Mouse (Mus musculus) myocyte (in vitro differentiated cells): Measurements from ENCODE around the gene Krtap9-5. TPM values are rescaled to one million over a fixed set of nuclear protein-coding genes. Genes with fewer than 3 reads are reported as not detected.

Source experiments
- H3K27me3 ChIP-seq: one replicate; pipeline ENCODE4 v1.6.1; 2011; ENCODE audit not compliant: control insufficient read depth, insufficient read depth, insufficient read length
- H3K36me3 ChIP-seq: one replicate; pipeline ENCODE4 v1.6.1; 2011; ENCODE audit not compliant: control insufficient read depth, insufficient read depth
- H3K4me2 ChIP-seq: one replicate; pipeline ENCODE4 v1.6.1; 2011; ENCODE audit warnings: low read depth, control low read depth
- H3K4me3 ChIP-seq: one replicate; pipeline ENCODE4 v1.5.1; 2011; ENCODE audit warnings: mild to moderate bottlenecking, control low read depth, moderate library complexity
- H3K79me2 ChIP-seq: one replicate; pipeline ENCODE4 v1.6.1; 2011; ENCODE audit not compliant: control insufficient read depth, insufficient read depth
- H3ac ChIP-seq: one replicate; pipeline ENCODE4 v1.6.1; 2011; ENCODE audit not compliant: control insufficient read depth, insufficient read length
- CEBPB ChIP-seq: IDR thresholded peaks from 2 replicates; pipeline ENCODE4 v1.6.1; 2011; ENCODE audit warnings: mild to moderate bottlenecking, moderate library complexity; ENCODE audit not compliant: poor library complexity, insufficient read depth, severe bottlenecking
- E2F4 ChIP-seq: IDR thresholded peaks from one replicate; pipeline ENCODE4 v1.6.1; 2011; ENCODE audit warnings: mild to moderate bottlenecking, control low read depth, moderate library complexity; ENCODE audit not compliant: insufficient read depth
- MAX ChIP-seq: IDR thresholded peaks from one replicate; pipeline ENCODE4 v1.6.1; 2011; ENCODE audit warnings: low read depth, mild to moderate bottlenecking, control low read depth
- MYOD1 ChIP-seq, 3 experiments: IDR thresholded peaks; one replicate each; pipeline ENCODE4 v1.6.1; 2011; ENCODE audit warnings: control low read depth in 2 of 3, low read depth in 2 of 3, mild to moderate bottlenecking in 2 of 3, moderate library complexity in 1 of 3; ENCODE audit not compliant: insufficient read length in 2 of 3, control insufficient read depth in 1 of 3
- MYOG ChIP-seq, 3 experiments: IDR thresholded peaks; one replicate each; pipeline ENCODE4 v1.6.1; 2011; ENCODE audit warnings: control low read depth in 2 of 3, low read depth in 2 of 3, mild to moderate bottlenecking in 2 of 3; ENCODE audit not compliant: insufficient read length in 2 of 3, control insufficient read depth in 1 of 3, insufficient read depth in 1 of 3
- POLR2A ChIP-seq: IDR thresholded peaks from one replicate; pipeline ENCODE4 v1.6.1; 2011; ENCODE audit warnings: low read depth, mild to moderate bottlenecking, control low read depth, moderate library complexity; ENCODE audit not compliant: insufficient read length
- POLR2AphosphoS2 ChIP-seq: IDR thresholded peaks from one replicate; pipeline ENCODE4 v1.6.1; 2011; ENCODE audit warnings: low read depth, control low read depth; ENCODE audit not compliant: insufficient read length
- REST ChIP-seq: IDR thresholded peaks from one replicate; pipeline ENCODE4 v1.6.1; 2011; ENCODE audit warnings: mild to moderate bottlenecking, control low read depth, moderate library complexity; ENCODE audit not compliant: insufficient read depth, insufficient read length
- SRF ChIP-seq: IDR thresholded peaks from one replicate; pipeline ENCODE4 v1.6.1; 2011; ENCODE audit warnings: low read depth; ENCODE audit not compliant: control insufficient read depth, insufficient read length
- TCF12 ChIP-seq: IDR thresholded peaks from one replicate; pipeline ENCODE4 v1.6.1; 2011; ENCODE audit warnings: mild to moderate bottlenecking, control low read depth; ENCODE audit not compliant: poor library complexity, insufficient read depth, severe bottlenecking
- TCF3 ChIP-seq: IDR thresholded peaks from one replicate; pipeline ENCODE4 v1.6.1; 2011; ENCODE audit warnings: low read depth, control low read depth; ENCODE audit not compliant: insufficient read length
- USF1 ChIP-seq: IDR thresholded peaks from one replicate; pipeline ENCODE4 v1.6.1; 2011; ENCODE audit warnings: low read depth, mild to moderate bottlenecking, control low read depth, moderate library complexity
- polyA plus RNA-seq: library from polyadenylated mRNA; unstranded; fragments of >200 nt; fragmentation: generic; extraction: Trizol; gene quantifications from one replicate; pipeline ENCODE4 v1.2.1, GENCODE M21; 2012; ENCODE audit warnings: missing spikeins

Gene Krtap9-5
- polyA plus RNA-seq: not detected

DNA sequence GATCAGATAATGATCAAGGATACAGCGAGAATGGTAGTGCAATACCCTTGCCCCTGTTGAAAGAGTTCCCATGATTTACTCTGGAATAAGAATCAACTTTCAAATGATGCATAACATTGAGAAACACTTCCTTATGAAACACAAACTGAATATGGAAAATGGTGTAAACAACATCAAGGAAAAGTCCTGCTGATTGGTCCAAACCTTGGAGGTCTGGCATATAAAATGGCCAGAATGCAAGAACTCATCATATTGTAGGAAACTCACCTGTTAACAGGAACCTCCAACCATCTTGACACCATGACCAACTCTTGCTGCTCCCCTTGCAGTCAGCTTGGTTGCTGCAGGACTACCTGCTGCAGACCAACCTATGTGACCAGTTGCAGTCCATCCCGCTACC lies at the start of gene Krtap9-5:
Gene Krtap9-5, plus strand, starts transcription at position 301 of the 400 bp plus-strand sequence.
- Histone ChIP-seq H3K79me2 (no peaks in the 10 kb centered on the region), H3K4me3 (no peak within 1 kb of the TSS), H3K4me2 (no peak within 1 kb of the TSS), H3K36me3 (no peaks in the 10 kb centered on the region), H3ac (no peak within 1 kb of the TSS), H3K27me3 (no peaks in the 10 kb centered on the region)
- no peak for TF ChIP-seq MYOD1 (IDR thresholded peaks at IDR 0.05; ENCODE audit: control insufficient read depth in 1 of 3, insufficient read length in 2 of 3, low read depth in 2 of 3)
- no peak for TF ChIP-seq MAX
- no peak for TF ChIP-seq TCF3
- TF ChIP-seq MYOG (IDR thresholded peaks at IDR 0.05; ENCODE audit: control insufficient read depth in 1 of 3, insufficient read depth in 1 of 3, insufficient read length in 2 of 3, low read depth in 2 of 3): no peak
- TF ChIP-seq REST: no peak
- no peak for TF ChIP-seq TCF12
- TF ChIP-seq E2F4: no peak
- no peak for TF ChIP-seq USF1
- TF ChIP-seq POLR2AphosphoS2: no peak
- TF ChIP-seq POLR2A: no peak
- no peak for TF ChIP-seq SRF
- TF ChIP-seq CEBPB: no peak

DNA sequence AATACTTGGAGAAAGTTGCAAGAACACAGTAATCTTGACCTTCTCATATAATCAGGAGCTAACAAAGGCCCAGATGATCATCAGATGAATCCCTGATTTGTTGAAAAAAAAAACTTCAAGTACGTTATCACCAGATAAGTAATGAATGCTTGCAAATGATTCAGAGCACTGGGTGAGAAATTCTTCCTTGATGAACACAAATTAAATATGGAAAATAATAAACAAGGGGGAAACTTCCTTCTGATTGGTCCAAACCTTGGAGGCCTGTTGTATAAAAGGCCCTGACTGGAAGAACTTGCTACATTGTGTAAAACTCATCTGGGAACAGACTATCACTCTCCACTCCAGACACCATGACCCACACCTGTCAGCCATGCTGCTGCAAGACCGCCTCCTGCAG lies 40.7 kb upstream of the Krtap9-5 start, which contains the start of gene Krtap31-1:
Gene Krtap31-1, plus strand, starts transcription at position 301 of the 400 bp plus-strand sequence.
- Histone ChIP-seq H3K79me2 (no peaks in the 10 kb centered on the region), H3K36me3 (no peaks in the 10 kb centered on the region), H3ac (no peak within 1 kb of the TSS), H3K4me2 (no peak within 1 kb of the TSS), H3K27me3 (no peaks in the 10 kb centered on the region), H3K4me3 (no peak within 1 kb of the TSS)
- no peak for TF ChIP-seq REST
- TF ChIP-seq POLR2A: no peak
- TF ChIP-seq E2F4: no peak
- TF ChIP-seq MYOG (IDR thresholded peaks at IDR 0.05; ENCODE audit: control insufficient read depth in 1 of 3, insufficient read depth in 1 of 3, insufficient read length in 2 of 3, low read depth in 2 of 3): no peak
- TF ChIP-seq MYOD1 (IDR thresholded peaks at IDR 0.05; ENCODE audit: control insufficient read depth in 1 of 3, insufficient read length in 2 of 3, low read depth in 2 of 3): no peak

DNA sequence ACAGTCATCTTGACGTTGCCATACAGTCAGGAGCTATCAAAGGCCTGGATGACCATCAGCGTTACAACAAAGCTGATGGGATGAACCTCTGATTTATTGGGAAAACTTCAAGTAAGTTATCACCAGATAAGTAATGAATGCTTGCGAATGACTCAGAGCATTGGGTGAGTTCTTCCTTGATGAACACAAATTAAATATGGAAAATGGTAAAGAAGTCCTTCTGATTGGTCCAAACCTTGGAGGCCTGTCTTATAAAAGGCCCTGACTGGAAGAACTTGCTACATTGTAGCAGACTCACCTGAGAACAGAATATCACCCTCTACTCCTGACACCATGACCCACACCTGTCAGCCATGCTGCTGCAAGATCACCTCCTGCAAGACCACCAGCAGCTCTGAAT lies 33.8 kb upstream of the Krtap9-5 start, which contains the start of gene Gm11565:
Gene Gm11565, plus strand, starts transcription at position 301 of the 400 bp plus-strand sequence.
- Histone ChIP-seq H3K27me3 (peaks cover 15% of the 10 kb centered on the region), H3K4me3 (no peak within 1 kb of the TSS), H3K4me2 (no peak within 1 kb of the TSS), H3ac (no peak within 1 kb of the TSS), H3K36me3 (no peaks in the 10 kb centered on the region), H3K79me2 (no peaks in the 10 kb centered on the region)
- TF ChIP-seq POLR2A (no peak), USF1 (no peak), REST (no peak), MYOD1 (IDR thresholded peaks at IDR 0.05; ENCODE audit: control insufficient read depth in 1 of 3, insufficient read length in 2 of 3, low read depth in 2 of 3) (no peak), MYOG (IDR thresholded peaks at IDR 0.05; ENCODE audit: control insufficient read depth in 1 of 3, insufficient read depth in 1 of 3, insufficient read length in 2 of 3, low read depth in 2 of 3) (no peak), MAX (no peak), SRF (no peak), TCF3 (no peak), POLR2AphosphoS2 (no peak), CEBPB (no peak), E2F4 (no peak), TCF12 (no peak)

DNA sequence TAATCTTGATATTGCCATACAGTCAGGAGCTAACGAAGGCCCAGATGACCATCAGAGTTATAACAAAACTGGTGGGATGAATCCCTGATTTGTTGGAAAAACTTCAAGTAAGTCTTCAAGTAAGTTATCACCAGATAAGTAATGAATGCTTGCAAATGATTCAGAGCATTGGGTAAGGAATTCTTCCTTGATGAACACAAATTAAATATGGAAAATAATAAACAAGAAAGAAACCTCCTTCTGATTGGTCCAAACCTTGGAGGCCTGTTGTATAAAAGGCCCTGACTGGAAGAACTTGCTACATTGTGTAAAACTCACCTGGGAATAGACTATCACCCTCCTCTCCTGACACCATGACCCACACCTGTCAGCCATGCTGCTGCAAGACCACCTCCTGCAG lies 12.3 kb upstream of the Krtap9-5 start, which contains the start of gene Krtap31-2:
Gene Krtap31-2, plus strand, starts transcription at position 301 of the 400 bp plus-strand sequence.
- Histone ChIP-seq H3K4me3 (no peak within 1 kb of the TSS), H3K27me3 (no peaks in the 10 kb centered on the region), H3ac (no peak within 1 kb of the TSS), H3K36me3 (no peaks in the 10 kb centered on the region), H3K79me2 (no peaks in the 10 kb centered on the region), H3K4me2 (no peak within 1 kb of the TSS)
- no peak for TF ChIP-seq USF1
- no peak for TF ChIP-seq POLR2A
- TF ChIP-seq REST: no peak

DNA sequence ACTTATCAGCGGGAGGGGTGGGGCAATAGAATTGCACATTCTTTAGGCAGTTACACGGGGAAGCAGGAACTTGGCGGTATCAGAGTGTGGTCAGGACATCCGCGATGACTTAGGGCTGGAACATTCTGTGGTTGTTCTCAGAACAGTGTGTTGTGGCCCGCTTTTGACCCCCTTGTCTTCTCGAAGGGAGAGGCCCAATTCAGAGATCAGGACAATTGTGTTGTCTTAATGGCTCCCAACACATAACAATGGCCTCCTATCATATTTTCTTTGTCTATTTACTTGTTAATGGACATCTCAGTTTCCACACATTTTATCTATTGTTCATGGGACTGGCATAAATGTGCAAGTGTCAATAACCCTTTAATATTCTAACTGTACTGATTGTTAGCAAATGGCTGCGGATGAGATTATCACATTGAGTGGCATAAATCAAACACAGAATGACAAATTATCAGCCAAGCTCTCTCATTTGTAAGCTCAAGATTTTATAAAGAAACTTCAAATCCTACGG lies 10.5 kb upstream of the Krtap9-5 start:
- no peaks in the 10 kb centered on the region for H3K79me2 ChIP-seq
- no peak for TF ChIP-seq TCF3
- TF ChIP-seq USF1: no peak
- TF ChIP-seq E2F4: no peak

More for the DNA sequence above, 10.5 kb upstream of the Krtap9-5 start:
- no peaks in the 10 kb centered on the region for H3K36me3 ChIP-seq
- no peak overlapping the region for H3K4me3 ChIP-seq
- no peak overlapping the region for H3ac ChIP-seq
- no peaks in the 10 kb centered on the region for H3K27me3 ChIP-seq
- no peak overlapping the region for H3K4me2 ChIP-seq
